Mouse (Mus musculus): ENCODE results near the gene Bmp6.

GRCm38 (mm10) chr13:38363869-38364268 is 19.0 kb downstream of the Bmp6 start:
- TF ChIP-seq CTCF (IDR thresholded peaks at IDR 0.05; ENCODE audit: control insufficient read depth, insufficient read depth, low read length) (no peak), POLR2A (IDR thresholded peaks at IDR 0.05; ENCODE audit: borderline replicate concordance, control insufficient read depth, low read depth, low read length) (no peak)
